Mouse (Mus musculus) bone marrow macrophage, adult 2 months (primary cell): ENCODE results near the gene March1. TPM values are rescaled to one million over a fixed set of nuclear protein-coding genes. Genes with fewer than 3 reads are reported as not detected.

Experiments
- H3K27ac ChIP-seq: 2 replicates; pipeline ENCODE4 v1.5.1; 2012; ENCODE audit warnings: low read depth, low read length; ENCODE audit not compliant: insufficient read depth
- H3K4me1 ChIP-seq: 2 replicates; pipeline ENCODE4 v1.6.1; 2012; ENCODE audit warnings: low read length; ENCODE audit not compliant: control insufficient read depth, insufficient read depth
- H3K4me3 ChIP-seq: 2 replicates; pipeline ENCODE4 v1.5.1; 2012; ENCODE audit warnings: mild to moderate bottlenecking, low read length, moderate library complexity; ENCODE audit not compliant: insufficient read depth
- CTCF ChIP-seq: IDR thresholded peaks from 2 replicates; pipeline ENCODE4 v1.5.1; 2012; ENCODE audit warnings: low read depth, mild to moderate bottlenecking, low read length, moderate library complexity
- POLR2A ChIP-seq: IDR thresholded peaks from 2 replicates; pipeline ENCODE4 v1.6.1; 2012; ENCODE audit warnings: mild to moderate bottlenecking, low read depth, low read length, borderline replicate concordance
- polyA plus RNA-seq: library from polyadenylated mRNA; stranded (reverse); fragments of >200 nt; gene quantifications from 2 replicates; pipeline ENCODE4 v1.2.4, GENCODE M21; 2012; ENCODE audit not compliant: missing spikeins, insufficient read depth, insufficient read length

The March1 gene
- polyA plus RNA-seq, 1 experiment: 69.1 TPM

GRCm38 (mm10) chr8:65982039-65982438 lies 364.3 kb downstream of the March1 start:
- no peak overlapping the region for H3K27ac ChIP-seq
- TF ChIP-seq CTCF (no peak), POLR2A (no peak)

GRCm38 (mm10) chr8:65987665-65988064 lies 370.0 kb downstream of the March1 start:
- no peak for TF ChIP-seq CTCF
- TF ChIP-seq POLR2A: no peak
- Histone ChIP-seq H3K4me1 (no peaks in the 10 kb centered on the region), H3K27ac (no peak overlapping the region), H3K4me3 (no peak overlapping the region)

More at GRCm38 (mm10) chr8:65982039-65982438, 364.3 kb downstream of the March1 start:
- Histone ChIP-seq H3K4me3 (no peak overlapping the region), H3K4me1 (no peaks in the 10 kb centered on the region)

- TF ChIP-seq CTCF (no peak), POLR2A (no peak)
- H3K4me1 ChIP-seq: no peaks in the 10 kb centered on the region
- H3K4me3 ChIP-seq: no peak overlapping the region
- no peak overlapping the region for H3K27ac ChIP-seq
Measured at GRCm38 (mm10) chr8:66022815-66023214, 405.1 kb downstream of the March1 start.

GRCm38 (mm10) chr8:66033651-66034050 lies 416.0 kb downstream of the March1 start:
- TF ChIP-seq POLR2A (no peak), CTCF (no peak)
- Histone ChIP-seq H3K27ac (no peak overlapping the region), H3K4me3 (no peak overlapping the region), H3K4me1 (no peaks in the 10 kb centered on the region)

- Histone ChIP-seq H3K4me1 (no peaks in the 10 kb centered on the region), H3K27ac (no peak overlapping the region), H3K4me3 (no peak overlapping the region)
- TF ChIP-seq CTCF (no peak), POLR2A (no peak)
Measured at GRCm38 (mm10) chr8:66034429-66034828, 416.7 kb downstream of the March1 start.

- no peak for TF ChIP-seq CTCF
- TF ChIP-seq POLR2A: no peak
- H3K4me1 ChIP-seq: no peaks in the 10 kb centered on the region
- H3K27ac ChIP-seq: no peak overlapping the region
- no peak overlapping the region for H3K4me3 ChIP-seq
Measured at GRCm38 (mm10) chr8:66094152-66094551, 476.5 kb downstream of the March1 start.

GRCm38 (mm10) chr8:66098148-66098547 lies 480.4 kb downstream of the March1 start:
- TF ChIP-seq CTCF (no peak), POLR2A (no peak)
- H3K4me1 ChIP-seq: no peaks in the 10 kb centered on the region
- H3K27ac ChIP-seq: no peak overlapping the region
- no peak overlapping the region for H3K4me3 ChIP-seq

- H3K4me3 ChIP-seq: no peak overlapping the region
- no peaks in the 10 kb centered on the region for H3K4me1 ChIP-seq
- no peak for TF ChIP-seq CTCF
- TF ChIP-seq POLR2A: no peak
- H3K27ac ChIP-seq: no peak overlapping the region
Measured at GRCm38 (mm10) chr8:66119294-66119693, 501.6 kb downstream of the March1 start.

GRCm38 (mm10) chr8:66159648-66160047 lies 541.9 kb downstream of the March1 start:
- no peak overlapping the region for H3K27ac ChIP-seq
- no peak for TF ChIP-seq CTCF
- TF ChIP-seq POLR2A: no peak
- no peaks in the 10 kb centered on the region for H3K4me1 ChIP-seq
- H3K4me3 ChIP-seq: no peak overlapping the region

- TF ChIP-seq CTCF (no peak), POLR2A (no peak)
- Histone ChIP-seq H3K27ac (no peak overlapping the region), H3K4me1 (no peaks in the 10 kb centered on the region), H3K4me3 (no peak overlapping the region)
Measured at GRCm38 (mm10) chr8:66166835-66167234, 549.1 kb downstream of the March1 start.
